Mouse (Mus musculus): ENCODE results near the gene Cd82.

GRCm38 (mm10) chr2:93462760-93463159, at the start of gene Cd82:
- TF ChIP-seq CTCF (IDR thresholded peaks at IDR 0.05; ENCODE audit: low read depth, low read length) (no peak), POLR2A (IDR thresholded peaks at IDR 0.05; ENCODE audit: borderline replicate concordance, low read depth, low read length) (no peak)
